Mouse (Mus musculus) neural tube, embryonic 14.5 days (tissue): ENCODE results near the gene Aebp2. TPM values are rescaled to one million over a fixed set of nuclear protein-coding genes. Genes with fewer than 3 reads are reported as not detected.

Experiments
- ATAC-seq: fragments of 200-750 bp; cut with Nextera tagmentation; 2 replicates; pipeline ENCODE4 v1.8.0; 2017; ENCODE audit warnings: low read depth, mild to moderate bottlenecking, moderate TSS enrichment, moderate library complexity
- H3K27ac ChIP-seq: fragments of 300-500 bp; sonication (generic); 2 replicates; pipeline ENCODE4 v1.5.1; 2014; ENCODE audit warnings: low read depth, mild to moderate bottlenecking, control low read depth, low read length, moderate library complexity, mixed read lengths
- H3K27me3 ChIP-seq: fragments of 300-500 bp; sonication (generic); 2 replicates; pipeline ENCODE4 v1.6.1; 2014; ENCODE audit warnings: low read length; ENCODE audit not compliant: control insufficient read depth, insufficient read depth
- H3K36me3 ChIP-seq: fragments of 300-500 bp; sonication (generic); 2 replicates; pipeline ENCODE4 v1.6.1; 2014; ENCODE audit warnings: low read length, mixed read lengths; ENCODE audit not compliant: control insufficient read depth, insufficient read depth
- H3K4me1 ChIP-seq: fragments of 300-500 bp; sonication (generic); 2 replicates; pipeline ENCODE4 v1.6.1; 2014; ENCODE audit warnings: low read length; ENCODE audit not compliant: control insufficient read depth, insufficient read depth
- H3K4me2 ChIP-seq: fragments of 300-500 bp; sonication (generic); 2 replicates; pipeline ENCODE4 v1.6.1; 2014; ENCODE audit warnings: mild to moderate bottlenecking, low read depth, low read length, control low read depth
- H3K4me3 ChIP-seq: fragments of 300-500 bp; sonication (generic); 2 replicates; pipeline ENCODE4 v1.5.1; 2014; ENCODE audit warnings: low read depth, low read length, control low read depth, mixed read lengths
- H3K9ac ChIP-seq: fragments of 300-500 bp; sonication (generic); replicated peaks from 2 replicates; pipeline ENCODE4 v1.6.1; 2014; ENCODE audit warnings: low read depth, mild to moderate bottlenecking, control low read depth, low read length, mixed read lengths
- H3K9me3 ChIP-seq: fragments of 300-500 bp; sonication (generic); 2 replicates; pipeline ENCODE4 v1.6.1; 2016; ENCODE audit warnings: low read length; ENCODE audit not compliant: control insufficient read depth
- WGBS: fragments of 180-500 bp; shearing (Covaris S2); extraction: QIAGEN DNeasy Blood & Tissue Kit; methylation state at CpG from one replicate; pipeline ENCODE4 v1.1.7; 2014; 5-methylcytosine and 5-hydroxymethylcytosine counted together
- polyA plus RNA-seq: library from polyadenylated mRNA; unstranded; fragments of >200 nt; fragmentation: Nextera tagmentation; extraction: Ambion mirVana; gene quantifications from 2 replicates; pipeline ENCODE4 v1.2.1, GENCODE M21; 2014

Gene Aebp2
- polyA plus RNA-seq, 1 experiment from 2014 or later: 12.2 TPM

DNA sequence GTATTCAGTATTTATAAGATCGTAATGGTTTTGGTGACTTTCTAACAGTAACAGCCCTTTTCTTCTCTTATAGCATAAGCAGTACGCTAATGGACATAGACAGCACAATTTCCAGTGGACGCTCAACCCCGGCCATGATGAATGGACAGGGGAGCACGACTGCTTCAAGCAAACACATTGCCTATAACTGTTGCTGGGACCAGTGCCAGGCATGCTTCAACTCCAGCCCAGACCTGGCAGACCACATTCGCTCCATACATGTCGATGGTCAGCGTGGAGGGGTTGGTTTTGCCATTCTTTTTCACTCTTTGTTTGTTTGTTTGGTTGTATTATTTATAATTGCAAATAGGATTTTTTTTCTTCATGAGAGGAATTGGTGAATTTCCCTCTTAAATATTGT is 11.2 kb downstream of the Aebp2 start:
- no peak overlapping the region for H3K27ac ChIP-seq
- 82% methylated on average over 8 of the region's 8 CpGs for WGBS

DNA sequence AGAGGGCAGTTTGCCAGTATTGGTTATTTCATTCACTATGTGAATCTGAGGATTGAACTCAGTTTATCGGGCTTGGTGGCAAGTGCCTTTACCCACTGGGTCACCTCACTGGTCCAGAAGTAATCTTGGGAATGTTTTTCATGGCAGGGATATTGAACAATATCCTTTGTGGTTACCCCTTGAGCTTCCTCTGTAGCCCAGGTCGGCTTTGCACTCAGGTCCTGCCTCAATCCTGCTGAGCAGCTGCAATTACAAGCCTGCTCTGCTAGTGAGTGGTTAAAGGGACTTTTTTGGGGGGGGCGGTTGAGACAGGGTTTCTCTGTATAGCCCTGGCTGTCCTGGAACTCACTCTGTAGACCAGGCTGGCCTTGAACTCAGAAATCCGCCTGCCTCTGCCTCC is 13.8 kb downstream of the Aebp2 start:
- ATAC-seq: no peak
- no peak overlapping the region for H3K27ac ChIP-seq
- no peaks in the 10 kb centered on the region for H3K27me3 ChIP-seq
- H3K9ac ChIP-seq: no peak overlapping the region
- no peaks in the 10 kb centered on the region for H3K9me3 ChIP-seq
- no peak overlapping the region for H3K4me2 ChIP-seq
- 89% methylated on average over 4 of the region's 4 CpGs for WGBS
- H3K4me1 ChIP-seq: no peaks in the 10 kb centered on the region
- peaks cover 25% of the 10 kb centered on the region; the same call in 1 of the 2 replicates for H3K36me3 ChIP-seq
- H3K4me3 ChIP-seq: no peak overlapping the region

More for the DNA sequence above, 11.2 kb downstream of the Aebp2 start:
- Histone ChIP-seq H3K4me2 (no peak overlapping the region), H3K36me3 (peaks cover 9% of the 10 kb centered on the region; the same call in 1 of the 2 replicates), H3K27me3 (no peaks in the 10 kb centered on the region), H3K9me3 (no peaks in the 10 kb centered on the region), H3K4me1 (peaks cover 2% of the 10 kb centered on the region; the same call in 1 of the 2 replicates), H3K4me3 (no peak overlapping the region), H3K9ac (no peak overlapping the region)
- no peak for ATAC-seq

DNA sequence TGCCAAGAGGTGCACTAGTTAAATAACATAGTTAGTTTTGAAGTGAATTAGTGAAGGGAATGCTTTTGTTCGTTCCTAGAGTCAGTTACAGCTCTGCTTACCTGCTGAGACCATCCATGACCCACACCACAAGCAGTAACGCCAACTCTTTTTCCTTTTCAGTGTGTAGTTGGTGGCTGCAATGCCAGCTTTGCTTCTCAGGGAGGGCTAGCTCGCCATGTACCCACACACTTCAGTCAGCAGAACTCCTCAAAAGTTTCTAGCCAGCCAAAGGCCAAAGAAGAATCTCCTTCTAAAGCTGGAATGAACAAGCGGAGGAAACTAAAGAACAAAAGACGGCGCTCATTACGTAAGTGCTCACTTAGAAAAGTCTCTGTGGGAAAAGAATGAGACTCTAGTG is 19.5 kb downstream of the Aebp2 start:
- 91% methylated on average over 7 of the region's 7 CpGs for WGBS
- Histone ChIP-seq H3K9me3 (no peaks in the 10 kb centered on the region), H3K4me1 (no peaks in the 10 kb centered on the region), H3K36me3 (peaks cover 41% of the 10 kb centered on the region; the same call in 1 of the 2 replicates), H3K27me3 (no peaks in the 10 kb centered on the region), H3K4me3 (no peak overlapping the region), H3K4me2 (no peak overlapping the region), H3K9ac (no peak overlapping the region), H3K27ac (no peak overlapping the region)
- ATAC-seq: no peak

DNA sequence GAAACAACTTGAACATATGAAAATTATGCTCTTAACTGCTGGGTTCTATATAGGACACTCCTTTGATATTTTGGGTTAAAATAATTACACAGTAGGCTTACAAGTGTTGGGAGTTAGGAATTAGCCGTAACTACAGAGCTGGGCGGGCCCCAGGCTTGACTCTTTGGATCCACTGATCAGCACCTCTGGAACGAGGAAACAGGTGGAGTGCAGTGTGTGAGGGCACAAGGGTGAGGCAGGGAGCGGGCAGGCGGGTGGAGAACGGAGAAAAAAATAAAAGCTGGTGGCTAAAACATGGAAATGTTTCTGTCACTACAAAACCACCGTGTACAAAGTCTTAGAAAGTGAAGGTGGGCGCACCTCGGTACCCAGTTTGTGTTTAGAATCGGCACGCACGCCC is 20.2 kb downstream of the Aebp2 start:
- Histone ChIP-seq H3K36me3 (peaks cover 37% of the 10 kb centered on the region; the same call in 1 of the 2 replicates), H3K27ac (no peak overlapping the region), H3K9ac (no peak overlapping the region), H3K27me3 (no peaks in the 10 kb centered on the region), H3K4me3 (no peak overlapping the region), H3K4me2 (no peak overlapping the region), H3K9me3 (no peaks in the 10 kb centered on the region), H3K4me1 (no peaks in the 10 kb centered on the region)
- ATAC-seq: no peak
- WGBS: 96% methylated on average over 12 of the region's 12 CpGs

DNA sequence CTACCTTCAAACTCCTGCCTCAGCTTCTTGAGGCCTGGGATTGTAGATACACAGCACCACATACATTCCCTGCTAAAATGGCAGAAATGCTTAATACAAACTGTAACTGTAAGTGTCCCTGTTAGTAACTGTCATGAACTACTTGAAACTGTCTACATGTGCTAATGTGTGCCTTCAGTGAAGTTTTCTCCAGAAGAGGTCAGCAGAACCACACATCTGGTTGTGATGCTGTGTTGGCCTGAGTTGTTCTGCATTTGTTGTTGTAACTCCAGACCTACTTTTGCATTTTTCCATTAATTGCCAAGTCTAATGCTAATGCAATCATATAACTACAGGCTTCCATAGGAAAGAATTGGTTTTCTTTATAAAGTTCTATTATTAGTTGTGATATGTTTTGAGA is 23.5 kb downstream of the Aebp2 start:
- Histone ChIP-seq H3K27ac (no peak overlapping the region), H3K36me3 (peaks cover 23% of the 10 kb centered on the region; the same call in 1 of the 2 replicates), H3K9me3 (no peaks in the 10 kb centered on the region), H3K27me3 (no peaks in the 10 kb centered on the region), H3K4me1 (no peaks in the 10 kb centered on the region), H3K4me3 (no peak overlapping the region), H3K9ac (no peak overlapping the region), H3K4me2 (no peak overlapping the region)
- ATAC-seq: no peak

DNA sequence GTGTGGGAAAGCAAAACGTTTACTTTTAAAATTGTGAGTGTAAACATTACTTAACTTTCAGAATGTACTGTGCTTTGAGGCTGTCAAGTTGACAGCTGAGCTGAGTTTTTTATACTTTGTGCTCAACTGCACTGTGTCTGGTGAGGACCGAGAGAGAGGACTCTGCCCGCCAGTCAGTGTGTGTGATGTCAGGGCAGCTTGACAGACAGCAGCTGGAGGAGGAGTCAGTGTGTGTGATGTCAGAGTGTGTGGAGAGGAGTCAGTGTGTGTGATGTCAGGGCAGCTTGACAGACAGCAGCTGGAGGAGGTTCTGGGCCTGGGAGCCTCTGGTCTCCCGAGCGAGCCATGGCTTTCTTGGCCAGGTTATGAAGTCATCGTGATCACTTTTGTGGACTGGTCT is 24.4 kb downstream of the Aebp2 start:
- no peak for ATAC-seq
- peaks cover 23% of the 10 kb centered on the region; the same call in 1 of the 2 replicates for H3K36me3 ChIP-seq
- no peak overlapping the region for H3K4me2 ChIP-seq
- no peaks in the 10 kb centered on the region for H3K4me1 ChIP-seq
- no peak overlapping the region for H3K4me3 ChIP-seq
- 89% methylated on average over 6 of the region's 6 CpGs for WGBS
- no peaks in the 10 kb centered on the region for H3K27me3 ChIP-seq
- no peaks in the 10 kb centered on the region for H3K9me3 ChIP-seq
- no peak overlapping the region for H3K27ac ChIP-seq
- no peak overlapping the region for H3K9ac ChIP-seq

DNA sequence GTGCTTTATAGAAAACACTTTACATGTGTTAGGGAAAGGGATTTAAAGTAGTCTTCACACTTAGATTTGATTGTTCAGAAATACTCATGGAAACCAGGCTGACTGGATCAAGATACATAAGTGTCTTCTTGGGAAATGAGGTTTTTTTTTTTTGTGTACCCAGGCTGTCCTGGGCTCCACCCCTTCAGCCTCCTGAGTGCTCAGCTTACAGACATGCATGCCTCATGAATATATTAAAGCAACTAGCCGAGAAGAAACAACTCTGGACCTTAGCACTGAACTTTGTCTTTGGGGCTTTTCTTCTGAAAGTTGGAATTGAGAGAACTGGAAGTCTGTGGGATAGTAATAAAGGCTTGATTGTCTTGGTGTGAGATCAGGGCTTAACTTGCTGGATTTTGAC is 27.3 kb downstream of the Aebp2 start:
- Histone ChIP-seq H3K36me3 (peaks cover 14% of the 10 kb centered on the region; the same call in 1 of the 2 replicates), H3K4me2 (no peak overlapping the region), H3K27me3 (no peaks in the 10 kb centered on the region), H3K9ac (no peak overlapping the region), H3K9me3 (no peaks in the 10 kb centered on the region), H3K4me3 (no peak overlapping the region), H3K4me1 (no peaks in the 10 kb centered on the region), H3K27ac (no peak overlapping the region)
- no peak for ATAC-seq
- WGBS: 33% methylated on average over 1 of the region's 1 CpGs

DNA sequence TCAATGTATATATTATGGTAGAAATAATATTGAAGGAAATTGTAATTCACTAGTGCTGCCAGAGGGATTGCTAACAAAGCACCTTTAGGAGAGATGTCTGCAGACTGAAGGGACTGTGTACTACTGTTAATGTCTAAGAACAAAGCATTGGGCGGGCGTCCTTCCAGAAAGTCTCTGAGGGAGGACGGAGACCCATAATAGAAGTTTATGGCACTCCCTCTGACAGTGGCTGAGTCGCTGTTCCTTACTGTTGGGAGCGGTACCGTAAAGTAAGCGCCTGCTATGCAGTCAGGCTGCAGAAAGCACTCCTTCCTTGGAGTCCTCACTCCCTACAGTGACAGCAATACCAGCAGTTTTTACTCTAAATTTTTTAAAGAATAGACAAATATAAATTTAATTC is 29.5 kb downstream of the Aebp2 start:
- Histone ChIP-seq H3K36me3 (peaks cover 14% of the 10 kb centered on the region; the same call in 1 of the 2 replicates), H3K9ac (no peak overlapping the region), H3K27me3 (no peaks in the 10 kb centered on the region), H3K4me2 (no peak overlapping the region), H3K9me3 (no peaks in the 10 kb centered on the region), H3K27ac (no peak overlapping the region), H3K4me3 (no peak overlapping the region), H3K4me1 (no peaks in the 10 kb centered on the region)
- peak; percentile 69; the same call in 1 of the 2 replicates for ATAC-seq
- 18% methylated on average over 7 of the region's 7 CpGs for WGBS

DNA sequence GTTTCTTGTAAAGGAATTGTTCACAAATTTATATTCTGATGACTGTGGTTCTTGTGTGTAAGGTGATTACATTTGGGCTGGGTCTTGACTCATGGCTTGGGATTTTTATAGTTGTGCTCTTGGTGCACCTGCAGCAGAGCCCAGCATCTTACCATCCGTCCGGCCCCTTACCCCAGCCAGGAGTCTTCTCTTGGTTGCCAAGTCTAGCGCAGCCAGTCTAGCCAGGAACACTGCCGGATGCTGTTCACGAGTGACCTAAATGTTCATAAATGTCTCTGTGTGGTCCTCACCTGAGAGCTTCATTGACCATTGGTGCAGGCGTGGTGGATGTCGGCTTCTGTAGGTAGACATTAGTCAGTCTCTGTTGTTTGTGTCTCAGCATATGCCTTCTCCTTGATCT is 33.0 kb downstream of the Aebp2 start:
- no peaks in the 10 kb centered on the region for H3K27me3 ChIP-seq
- H3K27ac ChIP-seq: no peak overlapping the region
- H3K9ac ChIP-seq: no peak overlapping the region
- peaks cover 6% of the 10 kb centered on the region; the same call in 1 of the 2 replicates for H3K36me3 ChIP-seq
- H3K4me3 ChIP-seq: no peak overlapping the region
- ATAC-seq: no peak
- no peak overlapping the region for H3K4me2 ChIP-seq
- no peaks in the 10 kb centered on the region for H3K9me3 ChIP-seq
- no peaks in the 10 kb centered on the region for H3K4me1 ChIP-seq
- whole genome bisulfite sequencing: 96% methylated on average over 7 of the region's 7 CpGs
